Mouse (Mus musculus) kidney, adult 2 months (tissue): Measurements from ENCODE around the gene Prr36.

ENCODE experiments used
- CTCF ChIP-seq: fragments of 200-500 bp; conservative IDR thresholded peaks from 2 replicates; pipeline ENCODE4 v1.5.1; 2011; ENCODE audit warnings: low read depth, mild to moderate bottlenecking, control low read depth, low read length, moderate library complexity, mixed read lengths; ENCODE audit not compliant: insufficient read depth, insufficient read length
- POLR2A ChIP-seq: fragments of 200-500 bp; IDR thresholded peaks from one replicate; pipeline ENCODE4 v1.6.1; 2011; ENCODE audit warnings: low read depth, low read length, control low read depth

DNA sequence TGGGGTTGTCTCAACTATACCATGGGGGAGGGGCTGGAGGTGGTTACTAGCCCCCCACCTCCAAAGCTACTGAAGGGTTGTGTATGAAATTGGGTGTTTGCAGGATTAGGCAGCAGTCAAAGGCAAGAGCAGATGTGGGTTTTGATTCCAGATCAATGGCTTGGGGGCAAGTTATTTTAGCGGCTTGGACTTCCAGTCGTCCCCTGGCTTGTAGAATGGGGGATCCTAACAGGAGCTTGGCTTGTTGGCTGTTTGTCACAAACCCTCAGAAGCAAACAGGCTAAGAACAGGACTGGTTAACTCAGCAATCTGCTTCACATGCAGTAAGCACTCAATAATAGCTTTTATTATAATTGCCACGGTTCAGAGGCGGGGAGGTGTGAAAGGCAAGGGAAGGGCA, 40.1 kb upstream of the Prr36 start:
- TF ChIP-seq CTCF (no peak), POLR2A (no peak)
